Mouse (Mus musculus) forebrain, embryonic 12.5 days (tissue): ENCODE results near the gene Gm1113. TPM values are rescaled to one million over a fixed set of nuclear protein-coding genes. Genes with fewer than 3 reads are reported as not detected.

ENCODE experiments used
- ATAC-seq: fragments of 200-750 bp; cut with Nextera tagmentation; 2 replicates; pipeline ENCODE4 v1.8.0; 2017; ENCODE audit warnings: moderate TSS enrichment; ENCODE audit not compliant: low FRiP score
- H3K27ac ChIP-seq: fragments of 300-500 bp; sonication (generic); 2 replicates; pipeline ENCODE4 v1.5.1; 2016; ENCODE audit warnings: mild to moderate bottlenecking
- H3K27me3 ChIP-seq: fragments of 300-500 bp; sonication (generic); 2 replicates; pipeline ENCODE4 v1.6.1; 2016; ENCODE audit warnings: mild to moderate bottlenecking
- H3K36me3 ChIP-seq: fragments of 300-500 bp; sonication (generic); replicated peaks from 2 replicates; pipeline ENCODE4 v1.6.1; 2016; ENCODE audit warnings: mild to moderate bottlenecking
- H3K4me1 ChIP-seq: fragments of 300-500 bp; sonication (generic); 2 replicates; pipeline ENCODE4 v1.6.1; 2016
- H3K4me2 ChIP-seq: fragments of 300-500 bp; sonication (generic); 2 replicates; pipeline ENCODE4 v1.6.1; 2016; ENCODE audit warnings: mild to moderate bottlenecking, moderate library complexity
- H3K4me3 ChIP-seq: fragments of 300-500 bp; sonication (generic); replicated peaks from 2 replicates; pipeline ENCODE4 v1.5.1; 2016; ENCODE audit warnings: mild to moderate bottlenecking
- H3K9ac ChIP-seq: fragments of 300-500 bp; sonication (generic); 2 replicates; pipeline ENCODE4 v1.6.1; 2016; ENCODE audit warnings: mild to moderate bottlenecking
- H3K9me3 ChIP-seq: fragments of 300-500 bp; sonication (generic); 2 replicates; pipeline ENCODE4 v1.6.1; 2016
- WGBS: fragments of 180-500 bp; shearing (Covaris S2); methylation state at CpG from one replicate; pipeline ENCODE4 v1.1.7; 2016; 5-methylcytosine and 5-hydroxymethylcytosine counted together
- polyA plus RNA-seq: library from polyadenylated mRNA; unstranded; fragments of >200 nt; fragmentation: Nextera tagmentation; extraction: Ambion mirVana; gene quantifications from 2 replicates; pipeline ENCODE4 v1.2.1, GENCODE M21; 2016

Gene Gm1113
- polyA plus RNA-seq, 1 experiment from 2014 or later: not detected

GRCm38 (mm10) chr9:35459594-35459993 is 58.5 kb downstream of the Gm1113 start:
- no peak overlapping the region for H3K4me2 ChIP-seq
- H3K4me1 ChIP-seq: no peaks in the 10 kb centered on the region
- H3K27ac ChIP-seq: no peak overlapping the region
- ATAC-seq: no peak
- 96% methylated on average over 8 of the region's 8 CpGs for WGBS
- H3K27me3 ChIP-seq: no peaks in the 10 kb centered on the region
- no peak overlapping the region for H3K9ac ChIP-seq
- H3K9me3 ChIP-seq: no peaks in the 10 kb centered on the region
- H3K4me3 ChIP-seq: no peak overlapping the region
- H3K36me3 ChIP-seq: peaks cover 67% of the 10 kb centered on the region

Other genes starting within 250 kb of the Gm1113 start
- gene Cdon, start 97.1 kb downstream of the Gm1113 start, polyA plus RNA-seq: 23.4 and 23.7 TPM in 2 replicates
- gene Ddx25, start 40.3 kb upstream of the Gm1113 start, polyA plus RNA-seq: 10.4 and 11.4 TPM in 2 replicates
- gene Pus3, start 40.3 kb upstream of the Gm1113 start, polyA plus RNA-seq: 19.1 and 19.3 TPM in 2 replicates
- gene Pate2, start 52.0 kb upstream of the Gm1113 start, polyA plus RNA-seq: 2.3 TPM in 2 replicates
- 26.7 and 29.9 TPM in 2 replicates for gene Hyls1, start 52.1 kb upstream of the Gm1113 start, polyA plus RNA-seq
- not detected in 2 replicates for gene Pate4, start 93.7 kb upstream of the Gm1113 start, polyA plus RNA-seq
- gene Pate3, start 129.9 kb upstream of the Gm1113 start, polyA plus RNA-seq: 0.19 TPM in 1 of 2 replicates, not detected in the other
- gene Pate1, start 169.1 kb upstream of the Gm1113 start, polyA plus RNA-seq: not detected in 2 replicates
- gene Gm17677, start 222.8 kb upstream of the Gm1113 start, polyA plus RNA-seq: not detected in 2 replicates